Mouse (Mus musculus): ENCODE results near the gene Grap. TPM values are rescaled to one million over a fixed set of nuclear protein-coding genes. Genes with fewer than 3 reads are reported as not detected.

Gene Grap
- polyA plus RNA-seq, 1 experiment from 2014 or later: 9.3 TPM

DNA sequence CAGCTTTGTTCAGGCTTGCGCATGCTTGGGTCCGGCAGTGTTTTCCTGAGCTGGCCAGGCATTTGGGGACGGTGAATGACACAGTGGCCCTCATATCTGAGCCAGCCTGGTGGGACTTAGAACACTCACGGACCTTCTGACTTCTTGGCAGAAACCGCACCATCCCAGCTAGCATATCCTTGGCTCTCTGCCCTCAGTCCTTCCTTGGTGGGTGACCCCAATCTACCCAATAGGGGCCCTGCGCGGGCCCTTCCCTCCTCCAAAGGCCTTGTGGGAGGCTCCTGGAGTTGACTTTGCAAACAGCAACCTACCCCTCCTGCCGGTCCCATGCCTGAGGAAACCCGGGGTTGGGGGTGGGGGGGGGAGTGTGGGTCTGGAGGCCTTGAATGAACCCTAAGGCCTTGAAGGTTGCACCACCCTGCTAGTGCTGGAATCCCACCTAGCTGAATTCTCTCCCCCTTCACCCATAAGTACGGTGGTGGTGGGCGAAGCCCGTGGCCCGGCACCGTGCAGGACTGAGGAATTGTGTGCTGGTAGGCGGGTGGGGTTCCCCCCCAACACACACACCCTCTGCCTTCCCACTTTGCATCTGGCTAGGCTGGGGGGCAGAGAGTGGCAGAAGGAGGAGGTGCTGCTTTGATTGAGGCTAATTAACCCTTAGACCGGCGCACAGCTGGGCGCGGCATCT is 21.2 kb downstream of the Grap start:
- Histone ChIP-seq H3K4me1 (replicated peaks) (peaks cover 13% of the 10 kb centered on the region), H3K9me3 (replicated peaks) (no peaks in the 10 kb centered on the region), H3K36me3 (no peaks in the 10 kb centered on the region), H3K4me2 (no peak overlapping the region), H3K9ac (no peak overlapping the region), H3K27ac (no peak overlapping the region), H3K4me3 (no peak overlapping the region), H3K27me3 (peaks cover 22% of the 10 kb centered on the region; the same call in 1 of the 2 replicates)
- no peak for ATAC-seq (replicated peaks; ENCODE audit: insufficient number of reproducible peaks, insufficient read depth, low FRiP score, low read depth)
- WGBS: 40% methylated on average over 19 of the region's 19 CpGs

DNA sequence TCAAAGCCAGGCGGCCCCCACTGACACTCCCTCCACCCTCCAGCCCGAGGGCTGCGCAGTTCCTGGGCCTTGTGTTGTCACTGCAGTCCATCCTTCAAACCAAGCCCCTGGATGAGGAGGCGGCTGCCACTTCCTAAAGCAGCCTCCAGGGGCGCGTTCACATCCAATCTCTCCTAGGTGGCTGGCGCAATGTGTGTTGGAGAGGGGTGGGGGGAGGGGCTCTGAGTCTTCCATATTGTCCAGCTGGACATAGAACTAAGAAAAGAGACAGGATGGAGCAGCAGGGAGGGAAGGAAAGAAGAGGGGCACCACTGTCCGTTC is 21.7 kb downstream of the Grap start:
- 10% methylated on average over 8 of the region's 8 CpGs for WGBS
- H3K36me3 ChIP-seq: no peaks in the 10 kb centered on the region
- H3K27me3 ChIP-seq: peaks cover 28% of the 10 kb centered on the region; the same call in 1 of the 2 replicates
- no peak overlapping the region for H3K4me2 ChIP-seq
- H3K9me3 ChIP-seq (replicated peaks): no peaks in the 10 kb centered on the region
- no peak overlapping the region for H3K27ac ChIP-seq
- H3K4me3 ChIP-seq: no peak overlapping the region
- peaks cover 13% of the 10 kb centered on the region for H3K4me1 ChIP-seq (replicated peaks)
- H3K9ac ChIP-seq: no peak overlapping the region
- 0 out of 2 replicates have a peak, but pooled peaks have one; percentile 8 for ATAC-seq (replicated peaks; ENCODE audit: insufficient number of reproducible peaks, insufficient read depth, low FRiP score, low read depth)

DNA sequence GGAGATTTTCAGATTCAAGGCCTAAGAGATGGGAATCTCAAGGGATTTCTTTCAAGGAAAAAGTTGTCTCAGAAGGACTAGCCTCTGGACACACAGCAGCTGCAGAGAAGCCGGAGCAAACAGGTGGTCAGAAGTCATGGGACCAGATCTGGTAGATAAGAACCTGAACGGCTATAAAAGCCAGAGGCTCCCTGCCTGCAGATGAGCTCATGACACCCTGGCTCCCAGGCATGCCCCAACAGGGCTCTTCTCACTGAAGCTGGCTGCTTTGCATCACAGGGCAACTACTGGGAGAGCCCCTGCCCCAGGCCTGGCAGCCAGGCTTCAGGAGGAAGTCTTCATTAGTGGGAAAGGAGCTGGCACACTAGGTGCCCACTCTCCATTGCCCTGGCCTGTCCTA is 22.3 kb downstream of the Grap start:
- Histone ChIP-seq H3K4me3 (no peak overlapping the region), H3K36me3 (no peaks in the 10 kb centered on the region), H3K9ac (no peak overlapping the region), H3K4me2 (no peak overlapping the region), H3K4me1 (replicated peaks) (peaks cover 13% of the 10 kb centered on the region), H3K27me3 (peaks cover 28% of the 10 kb centered on the region; the same call in 1 of the 2 replicates), H3K27ac (no peak overlapping the region), H3K9me3 (replicated peaks) (no peaks in the 10 kb centered on the region)
- 39% methylated on average over 2 of the region's 2 CpGs for WGBS
- ATAC-seq (replicated peaks; ENCODE audit: insufficient number of reproducible peaks, insufficient read depth, low FRiP score, low read depth): no peak

DNA sequence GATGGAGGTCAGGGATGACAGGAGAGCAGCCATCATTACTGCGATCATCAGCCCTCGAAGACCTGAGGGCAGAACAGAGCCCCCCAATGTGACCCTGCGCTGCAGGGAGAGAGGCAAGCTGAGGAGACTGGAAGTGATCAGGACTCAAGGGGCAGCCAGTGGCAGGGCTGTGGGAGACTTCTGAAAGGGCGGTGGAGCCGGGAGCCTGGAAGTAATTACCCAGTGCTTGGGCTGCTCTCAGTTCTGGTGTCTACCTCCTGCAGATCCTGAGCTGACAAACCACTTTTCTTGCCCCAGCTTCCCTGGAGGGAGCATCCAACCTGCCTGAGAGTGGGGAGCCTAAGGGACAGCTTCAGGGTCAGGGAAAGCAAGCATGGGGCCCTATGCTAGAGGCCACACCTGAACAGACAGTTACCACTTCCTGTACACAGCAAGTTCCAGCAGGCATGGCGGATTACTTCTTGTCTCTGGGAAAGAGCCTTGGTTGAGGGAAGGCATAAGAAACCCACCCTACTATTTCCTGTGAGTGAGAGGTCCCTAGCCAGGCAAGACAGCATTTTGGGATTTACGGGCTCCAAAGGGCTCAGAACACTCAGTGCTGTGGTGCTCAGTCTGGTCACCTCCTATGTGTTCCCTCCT is 23.3 kb downstream of the Grap start:
- no peak overlapping the region for H3K4me3 ChIP-seq
- H3K4me2 ChIP-seq: no peak overlapping the region
- no peaks in the 10 kb centered on the region for H3K9me3 ChIP-seq (replicated peaks)
- ATAC-seq (replicated peaks; ENCODE audit: insufficient number of reproducible peaks, insufficient read depth, low FRiP score, low read depth): no peak
- no peak overlapping the region for H3K9ac ChIP-seq
- 70% methylated on average over 7 of the region's 7 CpGs for WGBS
- H3K27ac ChIP-seq: no peak overlapping the region
- H3K4me1 ChIP-seq (replicated peaks): peaks cover 13% of the 10 kb centered on the region
- H3K36me3 ChIP-seq: no peaks in the 10 kb centered on the region
- H3K27me3 ChIP-seq: peaks cover 28% of the 10 kb centered on the region; the same call in 1 of the 2 replicates

DNA sequence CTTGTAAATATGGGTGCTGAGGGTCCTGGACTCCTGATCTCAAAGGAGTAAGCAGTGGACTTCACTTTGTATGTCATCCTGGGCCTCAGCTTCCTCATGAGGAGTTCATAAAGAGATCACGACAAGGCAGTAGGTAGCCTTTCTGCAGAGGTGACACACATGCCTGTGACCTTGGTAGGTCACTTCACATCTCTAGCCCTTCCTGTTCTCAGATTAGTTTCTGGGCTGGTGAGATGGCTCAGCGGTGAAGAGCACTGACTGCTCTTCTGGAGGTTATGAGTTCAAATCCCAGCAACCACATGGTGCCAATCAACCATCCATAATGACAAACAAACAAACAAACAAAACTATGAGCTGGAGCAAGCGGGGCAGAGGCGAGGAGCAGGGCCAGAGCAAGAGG is 24.6 kb downstream of the Grap start:
- no peak overlapping the region for H3K9ac ChIP-seq

DNA sequence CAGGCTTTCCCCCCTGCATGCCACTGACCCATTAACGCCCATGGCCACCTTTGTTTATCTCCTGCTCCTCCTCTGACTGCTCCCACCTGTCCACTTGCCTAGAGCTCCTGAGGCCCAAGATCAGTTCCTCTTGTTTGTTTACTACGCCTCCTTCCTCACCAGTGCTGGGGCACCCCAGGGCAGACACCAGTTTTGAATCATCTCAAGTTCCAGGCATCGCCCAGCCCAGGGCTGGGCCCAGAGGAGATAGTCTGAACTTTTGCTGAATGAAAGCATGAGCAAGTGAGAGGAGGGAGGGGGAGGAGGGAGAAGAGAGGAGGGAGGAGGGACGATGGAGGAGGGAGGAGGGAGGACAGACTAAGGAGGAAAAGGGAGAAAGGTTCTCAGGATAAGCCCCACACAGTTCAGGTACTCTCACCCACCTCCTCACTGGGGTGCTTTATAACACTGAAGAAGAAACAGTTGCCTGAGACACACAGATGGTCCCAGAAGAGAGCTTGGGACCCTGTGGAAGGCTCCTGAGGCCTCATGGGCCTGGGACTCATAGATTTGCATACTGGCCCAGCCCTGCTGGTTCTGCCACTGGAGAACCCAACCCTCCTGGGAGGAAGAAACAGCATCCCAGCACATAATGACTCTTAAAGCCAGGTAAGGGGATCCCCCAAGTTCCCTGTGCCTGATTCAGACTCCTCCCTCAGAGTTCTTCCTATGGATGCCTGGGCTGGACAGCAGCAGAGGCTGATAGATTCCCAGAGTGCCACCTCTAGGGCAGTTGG is 26.2 kb downstream of the Grap start:
- no peak for ATAC-seq (replicated peaks; ENCODE audit: insufficient number of reproducible peaks, insufficient read depth, low FRiP score, low read depth)
- no peak overlapping the region for H3K9ac ChIP-seq
- no peaks in the 10 kb centered on the region for H3K36me3 ChIP-seq
- WGBS: 73% methylated on average over 4 of the region's 4 CpGs
- H3K27me3 ChIP-seq: peaks cover 42% of the 10 kb centered on the region
- no peak overlapping the region for H3K27ac ChIP-seq
- peaks cover 18% of the 10 kb centered on the region for H3K4me1 ChIP-seq (replicated peaks)
- H3K9me3 ChIP-seq (replicated peaks): no peaks in the 10 kb centered on the region
- H3K4me2 ChIP-seq: no peak overlapping the region
- H3K4me3 ChIP-seq: no peak overlapping the region

More for the DNA sequence above, 24.6 kb downstream of the Grap start:
- H3K36me3 ChIP-seq: no peaks in the 10 kb centered on the region
- peaks cover 9% of the 10 kb centered on the region for H3K4me1 ChIP-seq (replicated peaks)
- H3K4me3 ChIP-seq: no peak overlapping the region
- peaks cover 32% of the 10 kb centered on the region for H3K27me3 ChIP-seq
- 78% methylated on average over 4 of the region's 4 CpGs for WGBS
- no peak for ATAC-seq (replicated peaks; ENCODE audit: insufficient number of reproducible peaks, insufficient read depth, low FRiP score, low read depth)
- no peaks in the 10 kb centered on the region for H3K9me3 ChIP-seq (replicated peaks)
- no peak overlapping the region for H3K4me2 ChIP-seq
- H3K27ac ChIP-seq: no peak overlapping the region

DNA sequence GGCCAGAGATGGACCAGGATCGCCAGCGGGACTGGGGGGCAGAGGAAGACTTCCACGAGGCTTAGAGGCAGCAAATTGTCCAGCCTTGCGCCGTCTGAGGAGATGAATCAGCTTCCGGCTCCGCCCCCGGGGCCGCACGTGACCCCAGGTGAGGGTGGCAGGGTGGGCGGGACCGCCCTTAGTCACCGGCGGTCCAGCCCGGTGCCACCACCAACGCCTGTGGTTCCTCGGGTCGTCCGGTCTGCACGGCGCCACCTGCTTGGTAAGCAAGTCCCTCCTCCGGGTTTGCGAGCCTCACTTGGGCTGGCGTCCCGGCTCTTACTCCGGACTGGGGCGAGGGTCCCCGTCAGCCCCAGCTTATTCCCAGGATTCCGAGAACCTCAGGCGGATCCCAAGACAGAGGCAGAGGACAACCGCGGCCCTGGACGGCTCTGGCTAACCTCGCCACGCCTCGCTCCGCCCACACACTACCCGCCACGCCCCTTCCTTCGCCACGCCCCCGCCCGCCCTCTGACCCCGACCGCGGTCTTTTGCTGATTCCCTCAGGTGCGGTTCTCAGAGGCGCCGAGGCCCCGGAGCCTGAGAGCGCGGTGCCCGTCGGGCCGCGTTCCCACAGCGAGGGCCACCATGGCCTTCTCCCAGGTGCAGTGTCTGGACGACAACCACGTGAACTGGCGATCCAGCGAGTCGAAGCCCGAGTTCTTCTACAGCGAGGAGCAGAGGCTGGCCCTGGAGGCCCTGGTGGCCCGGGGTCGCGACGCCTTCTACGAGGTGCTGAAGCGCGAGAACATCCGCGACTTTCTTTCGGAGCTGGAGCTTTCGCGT is 31.1 kb downstream of the Grap start, which contains the start of gene Fam83g:
TSS of gene Fam83g (plus strand) at position 185 of the 825 bp plus-strand sequence.
- H3K27me3 ChIP-seq: peaks cover 33% of the 10 kb centered on the region
- peak within 1 kb of the TSS; percentile 53 for H3K4me3 ChIP-seq
- H3K4me2 ChIP-seq: peak within 1 kb of the TSS; percentile 84
- WGBS: 1% methylated on average over 76 of the region's 76 CpGs
- H3K27ac ChIP-seq: no peak within 1 kb of the TSS
- H3K9ac ChIP-seq: peak within 1 kb of the TSS; percentile 49
- H3K9me3 ChIP-seq (replicated peaks): no peaks in the 10 kb centered on the region
- H3K36me3 ChIP-seq: no peaks in the 10 kb centered on the region
- peak; percentile 53 for ATAC-seq (replicated peaks; ENCODE audit: insufficient number of reproducible peaks, insufficient read depth, low FRiP score, low read depth)
- H3K4me1 ChIP-seq (replicated peaks): peaks cover 53% of the 10 kb centered on the region

DNA sequence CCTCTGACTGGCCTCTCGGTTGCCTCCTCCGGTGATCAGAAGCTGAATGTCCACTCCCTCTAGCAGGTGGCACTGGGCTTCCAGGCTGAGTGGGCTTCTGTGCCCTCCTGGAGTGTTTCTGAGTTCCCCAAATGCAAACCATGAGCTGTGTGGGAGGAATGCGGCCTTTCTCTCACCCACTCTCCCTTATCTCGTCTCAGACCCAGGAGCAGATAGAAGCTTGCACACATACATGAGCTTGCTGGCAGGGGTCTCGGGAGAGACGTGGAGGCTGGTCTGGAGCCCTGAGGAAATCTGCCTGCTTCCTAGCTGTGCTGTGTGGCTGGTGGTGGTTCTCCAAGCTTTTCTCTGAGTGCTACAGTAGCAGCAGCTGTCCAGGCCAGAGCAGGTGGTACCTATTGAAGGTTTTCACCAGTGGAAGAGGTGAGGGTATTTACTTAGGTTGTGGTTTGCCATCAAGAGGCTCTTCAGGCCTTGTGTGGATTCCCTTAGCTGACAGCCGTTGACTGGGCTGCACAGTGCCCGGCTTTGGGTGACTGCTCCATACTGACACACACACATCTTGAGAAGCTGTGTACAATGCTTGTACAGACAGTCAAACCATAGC is 32.2 kb downstream of the Grap start:
- Histone ChIP-seq H3K4me3 (peak overlapping the region; percentile 53), H3K27ac (no peak overlapping the region), H3K9ac (0 out of 2 replicates have a peak overlapping the region, but pooled peaks have one; percentile 49), H3K4me2 (peak overlapping the region; percentile 84), H3K27me3 (peaks cover 27% of the 10 kb centered on the region), H3K9me3 (replicated peaks) (no peaks in the 10 kb centered on the region), H3K36me3 (no peaks in the 10 kb centered on the region), H3K4me1 (replicated peaks) (peaks cover 61% of the 10 kb centered on the region)
- 44% methylated on average over 8 of the region's 8 CpGs for WGBS
- ATAC-seq (replicated peaks; ENCODE audit: insufficient number of reproducible peaks, insufficient read depth, low FRiP score, low read depth): no peak

DNA sequence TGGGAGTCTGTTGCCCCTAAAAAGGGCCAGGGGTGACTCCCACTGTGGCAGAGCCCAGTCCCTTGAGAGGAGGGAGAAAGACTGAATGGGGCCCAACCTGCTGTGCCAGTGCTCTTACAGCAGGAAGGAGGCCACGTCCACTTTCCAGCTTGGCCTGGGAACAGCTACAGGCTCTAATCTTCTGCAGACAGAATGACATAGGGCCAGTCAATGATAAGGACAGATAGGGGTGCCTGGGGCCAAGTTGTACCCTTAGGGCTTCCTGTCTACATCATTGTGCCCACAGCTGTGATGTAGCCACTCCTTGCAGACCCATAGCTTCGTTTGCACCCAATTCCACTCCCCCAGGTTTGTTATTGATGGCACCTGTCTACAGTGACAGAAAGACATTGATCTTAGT is 33.1 kb downstream of the Grap start:
- Histone ChIP-seq H3K27me3 (peaks cover 27% of the 10 kb centered on the region), H3K4me3 (no peak overlapping the region), H3K9me3 (replicated peaks) (no peaks in the 10 kb centered on the region), H3K4me2 (no peak overlapping the region), H3K4me1 (replicated peaks) (peaks cover 61% of the 10 kb centered on the region), H3K36me3 (no peaks in the 10 kb centered on the region), H3K9ac (no peak overlapping the region), H3K27ac (no peak overlapping the region)
- 31% methylated on average over 2 of the region's 2 CpGs for WGBS
- ATAC-seq (replicated peaks; ENCODE audit: insufficient number of reproducible peaks, insufficient read depth, low FRiP score, low read depth): no peak

DNA sequence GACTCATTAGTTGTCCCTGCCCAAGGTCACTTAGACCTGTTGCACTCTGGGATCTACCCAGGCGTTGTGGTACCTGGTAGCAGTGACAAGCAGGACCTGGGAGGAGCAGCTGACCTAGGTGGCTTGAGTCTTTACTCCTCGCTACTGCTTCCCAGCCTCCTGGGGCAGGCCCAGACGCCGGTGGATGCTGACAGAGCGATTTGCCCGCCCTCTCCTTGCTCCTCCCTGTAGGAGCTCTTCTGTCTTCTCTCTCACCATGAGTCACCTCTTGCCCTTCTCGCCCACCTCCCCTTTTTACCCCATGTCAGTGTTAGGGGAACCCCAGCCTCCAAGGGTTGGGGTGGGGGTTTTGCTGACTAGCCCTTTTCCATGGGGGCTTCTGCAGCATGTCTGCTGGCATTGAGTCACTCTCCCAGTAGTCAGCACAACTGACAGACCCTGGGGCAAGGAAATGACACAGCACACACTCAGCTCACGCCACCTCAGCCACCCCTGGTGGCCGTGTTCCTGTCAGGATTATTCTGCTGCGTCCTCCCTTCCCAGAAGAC is 33.9 kb downstream of the Grap start:
- H3K4me1 ChIP-seq (replicated peaks): peaks cover 61% of the 10 kb centered on the region
- no peak overlapping the region for H3K4me3 ChIP-seq
- H3K9me3 ChIP-seq (replicated peaks): no peaks in the 10 kb centered on the region
- no peak overlapping the region for H3K27ac ChIP-seq
- no peak overlapping the region for H3K9ac ChIP-seq
- no peak for ATAC-seq (replicated peaks; ENCODE audit: insufficient number of reproducible peaks, insufficient read depth, low FRiP score, low read depth)
- H3K4me2 ChIP-seq: no peak overlapping the region
- peaks cover 27% of the 10 kb centered on the region for H3K27me3 ChIP-seq
- H3K36me3 ChIP-seq: no peaks in the 10 kb centered on the region
- WGBS: 57% methylated on average over 10 of the region's 10 CpGs
